Mouse (Mus musculus): Measurements from ENCODE around the gene P2ry10b. TPM values are rescaled to one million over a fixed set of nuclear protein-coding genes. Genes with fewer than 3 reads are reported as not detected.

P2ry10b gene
- polyA plus RNA-seq, 1 experiment from 2014 or later: 0.44 TPM

- no peak for ATAC-seq (ENCODE audit: low FRiP score, low TSS enrichment)
- TF ChIP-seq CTCF (IDR thresholded peaks at IDR 0.05; ENCODE audit: low read depth) (no peak), EP300 (optimal IDR thresholded peaks at IDR 0.05) (no peak)
- 71% methylated on average over 1 of the region's 1 CpGs for WGBS
Measured at GRCm38 (mm10) chrX:107178742-107179141, 30.0 kb downstream of the P2ry10b start.

GRCm38 (mm10) chrX:107217577-107218090, 68.9 kb downstream of the P2ry10b start:
- H3K27me3 ChIP-seq (ENCODE audit: control insufficient read depth, insufficient read depth, low read length): no peaks in the 10 kb centered on the region
- ATAC-seq (ENCODE audit: low FRiP score, low TSS enrichment): no peak
- WGBS: 84% methylated on average over 2 of the region's 2 CpGs

More at GRCm38 (mm10) chrX:107178742-107179141, 30.0 kb downstream of the P2ry10b start:
- Histone ChIP-seq H3K4me2 (replicated peaks; ENCODE audit: low read depth) (no peak overlapping the region), H3K4me3 (ENCODE audit: low read depth, low read length) (no peak overlapping the region), H3K9ac (ENCODE audit: low read length) (no peak overlapping the region), H3K27me3 (ENCODE audit: control insufficient read depth, insufficient read depth, low read length) (no peaks in the 10 kb centered on the region), H3K9me3 (ENCODE audit: control insufficient read depth, low read length) (no peaks in the 10 kb centered on the region), H3K27ac (replicated peaks) (no peak overlapping the region), H3K36me3 (ENCODE audit: control insufficient read depth, insufficient read depth, low read length) (no peaks in the 10 kb centered on the region), H3K4me1 (replicated peaks; ENCODE audit: control insufficient read depth, insufficient read depth) (no peaks in the 10 kb centered on the region)
- DNase-seq (ENCODE audit: low spot score): no peak

More at GRCm38 (mm10) chrX:107217577-107218090, 68.9 kb downstream of the P2ry10b start:
- Histone ChIP-seq H3K4me2 (replicated peaks; ENCODE audit: low read depth) (no peak overlapping the region), H3K9ac (ENCODE audit: low read length) (no peak overlapping the region), H3K27ac (replicated peaks) (no peak overlapping the region), H3K36me3 (ENCODE audit: control insufficient read depth, insufficient read depth, low read length) (no peaks in the 10 kb centered on the region), H3K4me1 (replicated peaks; ENCODE audit: control insufficient read depth, insufficient read depth) (no peaks in the 10 kb centered on the region), H3K4me3 (ENCODE audit: low read depth, low read length) (no peak overlapping the region), H3K9me3 (ENCODE audit: control insufficient read depth, low read length) (no peaks in the 10 kb centered on the region)
- TF ChIP-seq CTCF (IDR thresholded peaks at IDR 0.05; ENCODE audit: low read depth): no peak
- TF ChIP-seq EP300 (optimal IDR thresholded peaks at IDR 0.05): no peak
- no peak for DNase-seq (ENCODE audit: low spot score)

Other genes with a start within 250 kb of the P2ry10b start
- gene Lpar4, start 228.3 kb upstream of the P2ry10b start, polyA plus RNA-seq (2015; fragmentation: Nextera tagmentation; extraction: Ambion mirVana): 6.9 and 7.1 TPM in 2 replicates
- not detected in 2 replicates for gene P2ry10, start 60.4 kb upstream of the P2ry10b start, polyA plus RNA-seq (2015; fragmentation: Nextera tagmentation; extraction: Ambion mirVana)
- 0.08 and 0.19 TPM in 2 replicates for gene Gpr174, start 107.0 kb downstream of the P2ry10b start, polyA plus RNA-seq (2015; fragmentation: Nextera tagmentation; extraction: Ambion mirVana)

All from stomach, postnatal 0 days (tissue).